Mouse (Mus musculus) B cell, adult 2 months (primary cell): ENCODE measurements around the gene Vwa3a.
A peak's percentile ranks its signal among the peaks of the same experiment; 100 is the strongest.

ENCODE experiments used
- DNase-seq, 2 experiments: peaks; one replicate each; pipeline ENCODE4 v3.0.0; 2022

Vwa3a gene

GRCm38 (mm10) chr7:120838436-120839160 is 99.5 kb downstream of the Vwa3a start:
- no peak for DNase-seq

GRCm38 (mm10) chr7:120839786-120840185 is 100.7 kb downstream of the Vwa3a start:
- no peak for DNase-seq

- DNase-seq: peak; percentile 91 to 92
Measured at GRCm38 (mm10) chr7:120842345-120843036, 103.4 kb downstream of the Vwa3a start, which contains the start of gene Eef2k. Eef2k (plus strand) TSS chr7:120842831.

DNA sequence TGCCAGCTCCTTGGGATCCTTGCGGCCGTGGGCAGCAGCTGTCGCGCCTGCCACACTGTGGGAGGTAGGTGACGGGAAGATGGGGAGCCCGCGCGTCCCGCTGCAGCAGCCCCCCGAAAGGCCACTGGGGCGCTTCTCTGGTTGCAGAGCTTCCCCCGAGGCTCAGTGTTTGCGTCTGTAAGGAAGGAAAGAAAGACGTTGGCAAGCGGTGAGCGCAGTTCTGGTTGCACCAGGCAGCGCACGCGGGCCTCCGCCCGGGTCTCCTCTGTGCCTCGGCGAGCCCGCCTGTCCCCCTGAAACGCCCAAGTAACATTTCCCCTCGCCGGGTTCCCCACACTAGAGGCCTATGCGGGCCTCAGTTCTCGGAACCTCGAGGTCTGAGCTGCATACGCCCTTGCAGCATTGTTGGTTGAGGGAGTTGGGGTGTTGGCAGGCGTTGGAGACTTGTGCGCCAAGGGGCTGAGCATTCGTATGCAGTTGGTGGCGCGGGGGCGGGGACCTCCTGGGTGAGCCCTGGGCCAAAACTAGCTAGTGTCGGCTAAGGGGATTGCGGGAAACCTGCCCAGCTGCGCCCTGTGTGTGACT is 104.0 kb downstream of the Vwa3a start:
- DNase-seq: peak; percentile 76 to 78

GRCm38 (mm10) chr7:120843852-120844435 is 104.8 kb downstream of the Vwa3a start:
- no peak for DNase-seq

GRCm38 (mm10) chr7:120844689-120845088 is 105.6 kb downstream of the Vwa3a start:
- no peak for DNase-seq

- no peak for DNase-seq
Measured at GRCm38 (mm10) chr7:120848831-120849512, 109.9 kb downstream of the Vwa3a start.

GRCm38 (mm10) chr7:120850165-120850564 is 111.0 kb downstream of the Vwa3a start:
- no peak for DNase-seq
